Mouse (Mus musculus) neural tube, embryonic 15.5 days (tissue): Measurements from ENCODE around the gene Utp3. TPM values are rescaled to one million over a fixed set of nuclear protein-coding genes. Genes with fewer than 3 reads are reported as not detected.

Experiments used
- ATAC-seq: fragments of 200-750 bp; cut with Nextera tagmentation; 2 replicates; pipeline ENCODE4 v1.8.0; 2017; ENCODE audit warnings: mild to moderate bottlenecking, moderate TSS enrichment, moderate library complexity; ENCODE audit not compliant: low FRiP score
- H3K27ac ChIP-seq: fragments of 300-500 bp; sonication (generic); replicated peaks from 2 replicates; pipeline ENCODE4 v1.5.1; 2015; ENCODE audit warnings: mild to moderate bottlenecking, inconsistent platforms
- H3K27me3 ChIP-seq: fragments of 300-500 bp; sonication (generic); replicated peaks from 2 replicates; pipeline ENCODE4 v1.6.1; 2015; ENCODE audit warnings: inconsistent platforms
- H3K36me3 ChIP-seq: fragments of 300-500 bp; sonication (generic); 2 replicates; pipeline ENCODE4 v1.6.1; 2015; ENCODE audit warnings: inconsistent platforms
- H3K4me1 ChIP-seq: fragments of 300-500 bp; sonication (generic); 2 replicates; pipeline ENCODE4 v1.6.1; 2015; ENCODE audit warnings: inconsistent platforms
- H3K4me2 ChIP-seq: fragments of 300-500 bp; sonication (generic); 2 replicates; pipeline ENCODE4 v1.6.1; 2015; ENCODE audit warnings: inconsistent platforms, mild to moderate bottlenecking, moderate library complexity
- H3K4me3 ChIP-seq: fragments of 300-500 bp; sonication (generic); replicated peaks from 2 replicates; pipeline ENCODE4 v1.5.1; 2015; ENCODE audit warnings: mild to moderate bottlenecking, inconsistent platforms
- H3K9ac ChIP-seq: fragments of 300-500 bp; sonication (generic); replicated peaks from 2 replicates; pipeline ENCODE4 v1.6.1; 2015; ENCODE audit warnings: mild to moderate bottlenecking, inconsistent platforms
- H3K9me3 ChIP-seq: fragments of 300-500 bp; sonication (generic); replicated peaks from 2 replicates; pipeline ENCODE4 v1.6.1; 2016; ENCODE audit warnings: inconsistent platforms
- WGBS: fragments of 180-500 bp; shearing (Covaris S2); methylation state at CpG from one replicate; pipeline ENCODE4 v1.1.7; 2015; ENCODE audit warnings: mixed read lengths; 5-methylcytosine and 5-hydroxymethylcytosine counted together
- polyA plus RNA-seq: library from polyadenylated mRNA; unstranded; fragments of >200 nt; fragmentation: Nextera tagmentation; extraction: Ambion mirVana; gene quantifications from 2 replicates; pipeline ENCODE4 v1.2.1, GENCODE M21; 2015

Gene Utp3
- polyA plus RNA-seq, 1 experiment from 2014 or later: 44.4 TPM

GRCm38 (mm10) chr5:88553271-88554085 lies 784 bp upstream of the Utp3 start:
- Histone ChIP-seq H3K4me1 (peaks cover 31% of the 10 kb centered on the region), H3K27ac (peak overlapping the region; percentile 84), H3K4me3 (peak overlapping the region; percentile 91), H3K9me3 (no peaks in the 10 kb centered on the region), H3K4me2 (peak overlapping the region; percentile 61), H3K27me3 (no peaks in the 10 kb centered on the region), H3K36me3 (no peaks in the 10 kb centered on the region), H3K9ac (peak overlapping the region; percentile 52)
- 8% methylated on average over 29 of the region's 29 CpGs for WGBS
- peak; percentile 72 for ATAC-seq

- H3K9ac ChIP-seq: no peak overlapping the region
- no peaks in the 10 kb centered on the region for H3K36me3 ChIP-seq
- H3K4me3 ChIP-seq: no peak overlapping the region
- no peak overlapping the region for H3K27ac ChIP-seq
- peaks cover 30% of the 10 kb centered on the region for H3K4me1 ChIP-seq
- no peaks in the 10 kb centered on the region for H3K27me3 ChIP-seq
- no peaks in the 10 kb centered on the region for H3K9me3 ChIP-seq
- WGBS: 53% methylated on average over 1 of the region's 1 CpGs
- no peak overlapping the region for H3K4me2 ChIP-seq
- no peak for ATAC-seq
These were observed 4.7 kb downstream of the Utp3 start for GRCm38 (mm10) chr5:88558991-88559390.

GRCm38 (mm10) chr5:88561080-88561814 lies 7.0 kb downstream of the Utp3 start:
- no peaks in the 10 kb centered on the region for H3K27me3 ChIP-seq
- no peak overlapping the region for H3K4me3 ChIP-seq
- no peaks in the 10 kb centered on the region for H3K9me3 ChIP-seq
- peaks cover 23% of the 10 kb centered on the region for H3K4me1 ChIP-seq
- 86% methylated on average over 9 of the region's 9 CpGs for WGBS
- no peaks in the 10 kb centered on the region for H3K36me3 ChIP-seq
- no peak overlapping the region for H3K4me2 ChIP-seq
- no peak overlapping the region for H3K27ac ChIP-seq
- ATAC-seq: no peak
- H3K9ac ChIP-seq: no peak overlapping the region

GRCm38 (mm10) chr5:88562863-88563780 lies 8.9 kb downstream of the Utp3 start:
- peaks cover 23% of the 10 kb centered on the region for H3K4me1 ChIP-seq
- no peak for ATAC-seq
- no peak overlapping the region for H3K9ac ChIP-seq
- 81% methylated on average over 8 of the region's 8 CpGs for WGBS
- H3K9me3 ChIP-seq: no peaks in the 10 kb centered on the region
- no peaks in the 10 kb centered on the region for H3K36me3 ChIP-seq
- no peaks in the 10 kb centered on the region for H3K27me3 ChIP-seq
- H3K27ac ChIP-seq: no peak overlapping the region
- H3K4me3 ChIP-seq: no peak overlapping the region
- H3K4me2 ChIP-seq: no peak overlapping the region

GRCm38 (mm10) chr5:88564501-88565147 lies 10.4 kb downstream of the Utp3 start, which contains the start of gene Rufy3:
Gene Rufy3, plus strand, starts transcription at chr5:88565040.
- H3K4me2 ChIP-seq: peak within 1 kb of the TSS; percentile 65
- H3K27me3 ChIP-seq: no peaks in the 10 kb centered on the region
- peak; percentile 86 for ATAC-seq
- peaks cover 23% of the 10 kb centered on the region for H3K4me1 ChIP-seq
- peak within 1 kb of the TSS; percentile 89 for H3K27ac ChIP-seq
- H3K9ac ChIP-seq: peak within 1 kb of the TSS; percentile 80
- H3K4me3 ChIP-seq: peak within 1 kb of the TSS; percentile 84
- H3K36me3 ChIP-seq: no peaks in the 10 kb centered on the region
- WGBS: under 1% methylated on average over 49 of the region's 71 CpGs
- no peaks in the 10 kb centered on the region for H3K9me3 ChIP-seq

- H3K9me3 ChIP-seq: no peaks in the 10 kb centered on the region
- H3K27me3 ChIP-seq: no peaks in the 10 kb centered on the region
- H3K9ac ChIP-seq: peak overlapping the region; percentile 80
- H3K4me3 ChIP-seq: peak overlapping the region; percentile 84
- H3K4me2 ChIP-seq: peak overlapping the region; percentile 65
- H3K4me1 ChIP-seq: peaks cover 23% of the 10 kb centered on the region
- WGBS: under 1% methylated on average over 87 of the region's 119 CpGs
- peak overlapping the region; percentile 89 for H3K27ac ChIP-seq
- H3K36me3 ChIP-seq: peaks cover 2% of the 10 kb centered on the region
- peak; percentile 72 for ATAC-seq
These were observed 11.1 kb downstream of the Utp3 start for GRCm38 (mm10) chr5:88565148-88566033.

GRCm38 (mm10) chr5:88566034-88566841 lies 12.0 kb downstream of the Utp3 start:
- Histone ChIP-seq H3K27me3 (no peaks in the 10 kb centered on the region), H3K4me2 (peak overlapping the region; percentile 65), H3K27ac (peak overlapping the region; percentile 89), H3K9me3 (no peaks in the 10 kb centered on the region), H3K4me3 (peak overlapping the region; percentile 84), H3K4me1 (peaks cover 23% of the 10 kb centered on the region), H3K36me3 (peaks cover 7% of the 10 kb centered on the region), H3K9ac (peak overlapping the region; percentile 80)
- ATAC-seq: peak; percentile 12; the same call in 1 of the 2 replicates
- 4% methylated on average over 14 of the region's 14 CpGs for WGBS

GRCm38 (mm10) chr5:88569541-88569940 lies 15.3 kb downstream of the Utp3 start:
- peaks cover 7% of the 10 kb centered on the region for H3K36me3 ChIP-seq
- H3K9ac ChIP-seq: no peak overlapping the region
- H3K27ac ChIP-seq: no peak overlapping the region
- H3K27me3 ChIP-seq: no peaks in the 10 kb centered on the region
- WGBS: 54% methylated on average over 3 of the region's 3 CpGs
- H3K4me1 ChIP-seq: peaks cover 17% of the 10 kb centered on the region
- ATAC-seq: no peak
- H3K4me2 ChIP-seq: no peak overlapping the region
- no peak overlapping the region for H3K4me3 ChIP-seq
- H3K9me3 ChIP-seq: no peaks in the 10 kb centered on the region

GRCm38 (mm10) chr5:88574829-88575228 lies 20.6 kb downstream of the Utp3 start:
- Histone ChIP-seq H3K27me3 (no peaks in the 10 kb centered on the region), H3K9me3 (no peaks in the 10 kb centered on the region), H3K9ac (no peak overlapping the region), H3K27ac (no peak overlapping the region), H3K4me3 (no peak overlapping the region), H3K4me2 (no peak overlapping the region), H3K36me3 (peaks cover 7% of the 10 kb centered on the region), H3K4me1 (no peaks in the 10 kb centered on the region)
- no peak for ATAC-seq
- 75% methylated on average over 3 of the region's 3 CpGs for WGBS
